Mouse (Mus musculus): Measurements from ENCODE around the gene P4ha2. TPM values are rescaled to one million over a fixed set of nuclear protein-coding genes. Genes with fewer than 3 reads are reported as not detected.
A peak's percentile ranks its signal among the peaks of the same experiment; 100 is the strongest.

The P4ha2 gene
- 10 to 100 TPM; 37.1 to 40.3 TPM for total RNA-seq (2021)
- long read RNA-seq, experiment 1, transcript P4ha2-201 (16 exons, 2,230 nt): major isoform, 27 of 74 reads
- long read RNA-seq, experiment 1, transcript P4ha2-202 (16 exons, 2,263 nt): minor isoform, 23 of 74 reads
- long read RNA-seq, experiment 1, partial matches to known transcripts: 9 of 74 reads
- long read RNA-seq, experiment 1, other reads (novel, unspliced or antisense): 15 of 74 reads
- long read RNA-seq, experiment 2, transcript P4ha2-201 (16 exons, 2,230 nt): minor isoform, 28 of 86 reads
- long read RNA-seq, experiment 2, transcript P4ha2-202 (16 exons, 2,263 nt): major isoform, 31 of 86 reads
- long read RNA-seq, experiment 2, partial matches to known transcripts: 13 of 86 reads
- long read RNA-seq, experiment 2, other reads (novel, unspliced or antisense): 14 of 86 reads

GRCm38 (mm10) chr11:54100045-54100691, at the start of gene P4ha2:
Gene P4ha2, plus strand, starts transcription at chr11:54100095.
- no peak for DNase-seq (ENCODE audit: low spot score in 2 of 2)

GRCm38 (mm10) chr11:54050205-54050604, 49.7 kb upstream of the P4ha2 start:
- DNase-seq (ENCODE audit: low spot score in 2 of 2): no peak

GRCm38 (mm10) chr11:54051161-54051560, 48.7 kb upstream of the P4ha2 start:
- no peak for DNase-seq (ENCODE audit: low spot score in 2 of 2)

- no peak for DNase-seq (ENCODE audit: low spot score in 2 of 2)
These were observed 47.8 kb upstream of the P4ha2 start for GRCm38 (mm10) chr11:54052128-54052527.

- no peak for DNase-seq (ENCODE audit: low spot score in 2 of 2)
These were observed 46.8 kb upstream of the P4ha2 start for GRCm38 (mm10) chr11:54053090-54053489.

GRCm38 (mm10) chr11:54054257-54054656, 45.6 kb upstream of the P4ha2 start:
- DNase-seq (ENCODE audit: low spot score in 2 of 2): no peak

- DNase-seq (ENCODE audit: low spot score in 2 of 2): no peak
These were observed 43.8 kb upstream of the P4ha2 start for GRCm38 (mm10) chr11:54056132-54056531.

GRCm38 (mm10) chr11:54057428-54057827, 42.5 kb upstream of the P4ha2 start:
- DNase-seq (ENCODE audit: low spot score in 2 of 2): no peak

- DNase-seq (ENCODE audit: low spot score in 2 of 2): no peak
These were observed 41.8 kb upstream of the P4ha2 start for GRCm38 (mm10) chr11:54058056-54058617.

- no peak for DNase-seq (ENCODE audit: low spot score in 2 of 2)
These were observed 41.3 kb upstream of the P4ha2 start for GRCm38 (mm10) chr11:54058643-54059042.

GRCm38 (mm10) chr11:54059526-54059925, 40.4 kb upstream of the P4ha2 start:
- DNase-seq (ENCODE audit: low spot score in 2 of 2): no peak

- DNase-seq (ENCODE audit: low spot score in 2 of 2): peak in 1 of 2 experiments; percentile 65
These were observed 39.6 kb upstream of the P4ha2 start for GRCm38 (mm10) chr11:54060316-54060715.

GRCm38 (mm10) chr11:54062086-54062752, 37.7 kb upstream of the P4ha2 start:
- DNase-seq (ENCODE audit: low spot score in 2 of 2): no peak

- no peak for DNase-seq (ENCODE audit: low spot score in 2 of 2)
These were observed 37.0 kb upstream of the P4ha2 start for GRCm38 (mm10) chr11:54062753-54063471.

GRCm38 (mm10) chr11:54063472-54063775, 36.5 kb upstream of the P4ha2 start:
- DNase-seq (ENCODE audit: low spot score in 2 of 2): no peak

GRCm38 (mm10) chr11:54064412-54064978, 35.4 kb upstream of the P4ha2 start:
- DNase-seq (ENCODE audit: low spot score in 2 of 2): no peak

GRCm38 (mm10) chr11:54065106-54065914, 34.6 kb upstream of the P4ha2 start:
- no peak for DNase-seq (ENCODE audit: low spot score in 2 of 2)

GRCm38 (mm10) chr11:54065915-54066178, 34.0 kb upstream of the P4ha2 start:
- DNase-seq (ENCODE audit: low spot score in 2 of 2): no peak

GRCm38 (mm10) chr11:54066400-54066799, 33.5 kb upstream of the P4ha2 start:
- no peak for DNase-seq (ENCODE audit: low spot score in 2 of 2)

GRCm38 (mm10) chr11:54067318-54067995, 32.4 kb upstream of the P4ha2 start:
- peak in 1 of 2 experiments; percentile 43 for DNase-seq (ENCODE audit: low spot score in 2 of 2)

All from gastrocnemius, postnatal 4 days (tissue).